Mouse (Mus musculus) heart, embryonic 16.5 days (tissue): Measurements from ENCODE around the gene Shroom4. TPM values are rescaled to one million over a fixed set of nuclear protein-coding genes. Genes with fewer than 3 reads are reported as not detected.

Experiments
- ATAC-seq: fragments of 200-750 bp; cut with Nextera tagmentation; replicated peaks from 2 replicates; pipeline ENCODE4 v1.8.0; 2017; ENCODE audit warnings: moderate number of reproducible peaks; ENCODE audit not compliant: insufficient read depth, low FRiP score; ENCODE audit errors: extremely low read depth
- H3K27ac ChIP-seq: fragments of 300-500 bp; sonication (generic); 2 replicates; pipeline ENCODE4 v1.5.1; 2014; ENCODE audit warnings: mild to moderate bottlenecking, low read length, control low read depth, moderate library complexity
- H3K27me3 ChIP-seq: fragments of 300-500 bp; sonication (generic); 2 replicates; pipeline ENCODE4 v1.6.1; 2014; ENCODE audit warnings: low read length, mixed read lengths; ENCODE audit not compliant: control insufficient read depth, insufficient read depth
- H3K36me3 ChIP-seq: fragments of 300-500 bp; sonication (generic); 2 replicates; pipeline ENCODE4 v1.6.1; 2014; ENCODE audit not compliant: control insufficient read depth, insufficient read depth
- H3K4me1 ChIP-seq: fragments of 300-500 bp; sonication (generic); 2 replicates; pipeline ENCODE4 v1.6.1; 2014; ENCODE audit warnings: low read length, mixed read lengths; ENCODE audit not compliant: control insufficient read depth, insufficient read depth
- H3K4me2 ChIP-seq: fragments of 300-500 bp; sonication (generic); 2 replicates; pipeline ENCODE4 v1.6.1; 2014; ENCODE audit warnings: low read depth, mild to moderate bottlenecking, control low read depth, low read length
- H3K4me3 ChIP-seq: fragments of 300-500 bp; sonication (generic); 2 replicates; pipeline ENCODE4 v1.5.1; 2014; ENCODE audit warnings: mild to moderate bottlenecking, control low read depth, low read length
- H3K9ac ChIP-seq: fragments of 300-500 bp; sonication (generic); 2 replicates; pipeline ENCODE4 v1.6.1; 2014; ENCODE audit warnings: low read length, control low read depth
- H3K9me3 ChIP-seq: fragments of 300-500 bp; sonication (generic); replicated peaks from 2 replicates; pipeline ENCODE4 v1.6.1; 2016; ENCODE audit warnings: low read length; ENCODE audit not compliant: control insufficient read depth
- WGBS: fragments of 180-500 bp; shearing (Covaris S2); extraction: QIAGEN DNeasy Blood & Tissue Kit; methylation state at CpG from one replicate; pipeline ENCODE4 v1.1.7; 2014; 5-methylcytosine and 5-hydroxymethylcytosine counted together
- polyA plus RNA-seq: library from polyadenylated mRNA; unstranded; fragments of >200 nt; fragmentation: Nextera tagmentation; extraction: Ambion mirVana; gene quantifications from 2 replicates; pipeline ENCODE4 v1.2.1, GENCODE M21; 2015

Shroom4 gene
- polyA plus RNA-seq, 1 experiment from 2014 or later: 2.7 TPM

DNA sequence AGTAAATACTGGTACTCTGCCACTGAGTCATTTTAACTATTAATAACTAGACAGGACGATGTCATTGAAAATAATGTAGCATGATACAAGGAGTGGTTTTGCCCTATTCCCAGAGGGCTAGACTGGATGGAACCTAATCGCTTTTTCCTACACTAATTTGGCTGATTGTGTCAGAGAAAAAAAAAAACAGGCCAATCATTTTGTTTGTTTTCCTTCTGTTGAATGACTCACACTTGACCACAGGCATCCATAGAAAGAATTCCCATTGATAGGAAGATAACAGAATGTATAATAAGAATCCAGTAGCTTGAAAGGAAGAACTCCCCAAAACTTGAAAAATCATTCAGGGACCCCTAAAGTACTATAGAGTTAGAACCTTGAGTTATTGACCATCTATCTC is 137.0 kb downstream of the Shroom4 start:
- Histone ChIP-seq H3K4me2 (no peak overlapping the region), H3K4me3 (no peak overlapping the region), H3K27ac (no peak overlapping the region), H3K4me1 (peaks cover 3% of the 10 kb centered on the region; the same call in 1 of the 2 replicates), H3K9ac (no peak overlapping the region), H3K27me3 (no peaks in the 10 kb centered on the region), H3K9me3 (no peaks in the 10 kb centered on the region), H3K36me3 (no peaks in the 10 kb centered on the region)
- no peak for ATAC-seq
- WGBS: 53% methylated on average over 2 of the region's 2 CpGs

DNA sequence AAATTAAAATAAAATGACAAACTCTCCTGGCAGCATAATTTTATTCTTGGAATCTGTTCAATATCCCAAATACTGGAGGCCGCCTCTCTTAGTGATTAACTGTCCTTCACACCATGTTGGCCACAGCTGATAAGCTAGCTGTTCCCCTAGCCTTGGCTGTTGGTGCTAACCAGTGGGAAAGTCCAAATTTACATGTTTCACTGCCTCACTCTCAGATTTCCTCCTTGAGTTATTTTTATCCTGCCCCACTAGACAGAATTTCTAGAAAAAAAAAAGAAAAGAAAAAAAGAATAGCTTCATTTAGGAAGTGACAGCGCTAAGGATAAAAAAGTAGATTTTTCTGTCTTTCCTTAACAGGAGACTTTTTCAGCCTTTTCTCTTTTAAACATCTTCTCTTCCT is 138.0 kb downstream of the Shroom4 start:
- Histone ChIP-seq H3K36me3 (no peaks in the 10 kb centered on the region), H3K4me1 (peaks cover 3% of the 10 kb centered on the region; the same call in 1 of the 2 replicates), H3K27ac (no peak overlapping the region; the same call in 1 of the 2 replicates), H3K9me3 (no peaks in the 10 kb centered on the region), H3K4me2 (no peak overlapping the region), H3K9ac (no peak overlapping the region), H3K27me3 (no peaks in the 10 kb centered on the region), H3K4me3 (no peak overlapping the region)
- 43% methylated on average over 2 of the region's 2 CpGs for WGBS
- no peak for ATAC-seq

DNA sequence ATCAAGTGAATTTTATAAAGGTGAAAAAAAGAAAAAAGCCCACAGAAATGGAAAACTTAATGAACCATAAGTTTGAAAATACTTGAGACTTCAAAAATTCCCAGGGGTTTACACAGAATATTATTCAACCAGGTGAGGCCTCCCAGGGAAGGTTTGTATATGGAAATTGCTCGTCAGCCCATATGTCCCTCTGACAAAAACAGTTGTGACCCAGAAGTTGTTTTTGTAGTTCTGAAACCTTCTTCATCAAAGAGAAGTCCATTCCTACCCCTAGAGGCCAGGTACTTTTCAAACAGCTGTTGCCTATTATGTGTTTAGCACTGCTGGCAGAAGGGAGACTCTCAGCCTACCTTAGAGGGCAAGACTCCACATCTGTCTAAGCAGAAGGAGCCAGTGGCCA is 165.4 kb downstream of the Shroom4 start:
- no peak for ATAC-seq
- 84% methylated on average over 1 of the region's 1 CpGs for WGBS
- H3K4me2 ChIP-seq: no peak overlapping the region
- no peaks in the 10 kb centered on the region for H3K4me1 ChIP-seq
- no peak overlapping the region for H3K4me3 ChIP-seq
- H3K27ac ChIP-seq: no peak overlapping the region
- H3K27me3 ChIP-seq: no peaks in the 10 kb centered on the region
- no peaks in the 10 kb centered on the region for H3K36me3 ChIP-seq
- no peak overlapping the region for H3K9ac ChIP-seq
- H3K9me3 ChIP-seq: no peaks in the 10 kb centered on the region

DNA sequence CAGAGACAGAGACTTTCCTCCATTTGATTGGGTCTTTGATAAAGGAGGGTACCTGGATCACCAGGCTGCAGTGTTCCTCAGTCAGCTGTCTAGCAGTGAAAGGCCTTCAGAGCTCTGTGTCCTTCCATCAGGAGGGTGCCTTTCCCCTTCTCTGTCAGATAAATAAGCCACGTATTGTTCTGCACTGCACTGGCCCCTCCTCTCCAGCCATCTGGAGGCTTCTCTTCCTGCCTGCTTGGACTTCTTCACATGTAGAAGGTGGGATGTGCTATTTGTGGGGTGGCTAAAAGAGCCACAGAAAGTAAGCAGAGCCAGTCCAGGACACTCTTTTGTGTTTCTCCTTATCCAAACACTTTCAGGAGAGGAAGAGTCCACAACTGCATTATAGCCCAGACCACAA is 174.9 kb downstream of the Shroom4 start:
- WGBS: 25% methylated on average over 1 of the region's 1 CpGs
- Histone ChIP-seq H3K36me3 (no peaks in the 10 kb centered on the region), H3K27ac (no peak overlapping the region), H3K27me3 (no peaks in the 10 kb centered on the region), H3K9ac (no peak overlapping the region), H3K4me3 (no peak overlapping the region), H3K4me2 (no peak overlapping the region), H3K9me3 (no peaks in the 10 kb centered on the region), H3K4me1 (no peaks in the 10 kb centered on the region)
- ATAC-seq: no peak; the same call in 1 of the 2 replicates

DNA sequence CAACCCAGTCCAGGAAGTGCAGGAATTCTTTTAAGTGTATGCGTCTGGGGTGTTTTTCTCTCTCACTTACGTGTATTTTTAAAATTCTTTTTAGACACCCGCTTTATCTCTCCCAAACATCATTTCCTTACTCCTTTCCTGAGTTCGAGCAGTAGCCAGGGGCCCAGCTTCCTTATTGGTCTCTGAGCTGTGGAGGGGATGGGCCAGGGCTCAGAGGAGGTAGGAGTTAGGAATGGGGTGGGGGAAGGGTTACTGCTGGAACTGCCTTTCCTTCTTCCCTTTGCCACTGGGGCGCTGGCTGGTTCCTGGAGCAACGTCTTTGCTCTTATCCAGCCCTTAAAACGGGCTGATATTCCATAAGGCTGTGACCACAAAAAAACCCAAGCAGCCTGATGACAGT is 177.3 kb downstream of the Shroom4 start:
- Histone ChIP-seq H3K27me3 (no peaks in the 10 kb centered on the region), H3K4me2 (no peak overlapping the region), H3K36me3 (no peaks in the 10 kb centered on the region), H3K9me3 (no peaks in the 10 kb centered on the region), H3K4me3 (peak overlapping the region; percentile 26; the same call in 1 of the 2 replicates), H3K4me1 (no peaks in the 10 kb centered on the region), H3K27ac (peak overlapping the region; percentile 57), H3K9ac (no peak overlapping the region)
- 30% methylated on average over 7 of the region's 7 CpGs for whole genome bisulfite sequencing
- ATAC-seq: peak; percentile 70

DNA sequence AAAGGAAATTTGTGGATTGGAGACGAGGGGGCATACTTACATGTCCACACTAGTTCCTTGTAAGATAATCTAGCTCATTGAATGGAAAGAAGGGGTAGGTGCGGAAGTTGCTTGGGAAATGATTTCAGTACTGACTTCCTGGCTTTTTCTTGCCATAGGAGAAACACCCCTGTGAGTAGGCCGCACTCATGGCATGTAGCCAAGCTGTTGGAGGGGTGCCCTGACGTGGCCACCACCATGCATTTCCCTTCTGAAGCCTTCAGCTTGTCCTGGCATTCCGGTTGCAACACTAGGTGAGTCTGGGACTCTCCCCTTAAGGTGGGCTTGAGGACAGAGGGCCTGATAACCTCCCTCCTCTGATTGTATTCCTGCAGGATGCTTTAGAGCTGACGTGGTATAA is 181.0 kb downstream of the Shroom4 start:
- no peaks in the 10 kb centered on the region for H3K27me3 ChIP-seq
- no peak overlapping the region for H3K4me2 ChIP-seq
- H3K27ac ChIP-seq: 0 out of 2 replicates have a peak overlapping the region, but pooled peaks have one; percentile 0
- WGBS: 66% methylated on average over 6 of the region's 6 CpGs
- peaks cover 3% of the 10 kb centered on the region; the same call in 1 of the 2 replicates for H3K36me3 ChIP-seq
- ATAC-seq: no peak
- H3K9me3 ChIP-seq: no peaks in the 10 kb centered on the region
- no peak overlapping the region for H3K9ac ChIP-seq
- H3K4me1 ChIP-seq: no peaks in the 10 kb centered on the region
- no peak overlapping the region for H3K4me3 ChIP-seq

DNA sequence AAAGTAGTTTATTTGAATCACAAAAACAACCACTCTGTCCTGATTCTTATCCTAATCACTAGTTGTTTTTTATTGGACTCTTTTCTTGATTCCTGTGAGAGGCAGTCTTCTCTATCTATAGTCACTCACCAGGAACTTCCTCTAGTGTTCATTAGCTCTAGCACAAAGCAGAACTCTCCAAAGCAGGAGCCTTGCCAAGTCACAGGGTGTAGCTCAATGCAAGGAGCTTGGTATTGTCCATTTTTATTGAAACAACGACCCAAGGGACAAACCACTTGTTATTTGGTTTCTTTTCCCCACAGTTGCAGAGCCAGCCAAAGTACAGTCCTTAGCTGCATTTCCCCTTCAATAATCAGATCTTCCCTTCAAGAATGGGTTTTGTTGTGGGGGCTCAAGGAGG is 181.5 kb downstream of the Shroom4 start:
- ATAC-seq: no peak
- Histone ChIP-seq H3K9me3 (no peaks in the 10 kb centered on the region), H3K4me2 (no peak overlapping the region), H3K36me3 (peaks cover 3% of the 10 kb centered on the region; the same call in 1 of the 2 replicates), H3K9ac (no peak overlapping the region), H3K4me1 (no peaks in the 10 kb centered on the region), H3K27me3 (no peaks in the 10 kb centered on the region), H3K27ac (no peak overlapping the region), H3K4me3 (no peak overlapping the region)
- 45% methylated on average over 1 of the region's 1 CpGs for WGBS

DNA sequence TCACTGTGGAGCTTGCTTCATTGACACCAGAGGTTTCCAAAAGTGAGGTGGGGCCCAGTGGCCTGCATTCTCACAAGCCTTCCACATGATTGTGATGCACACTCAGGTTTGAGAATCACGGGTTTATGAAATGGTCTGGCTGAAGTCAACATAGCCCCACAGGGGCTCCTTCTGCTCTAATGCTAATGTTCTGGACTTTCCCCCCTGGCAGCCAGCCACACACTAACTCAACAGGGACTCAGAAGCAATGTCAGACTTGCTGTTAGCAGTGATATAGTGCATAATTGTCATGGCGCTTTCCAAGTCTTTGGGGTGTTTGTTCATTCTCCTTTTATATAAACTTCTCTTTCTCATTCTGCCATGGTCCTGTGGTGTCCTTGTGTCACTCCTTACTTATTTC is 183.0 kb downstream of the Shroom4 start:
- H3K36me3 ChIP-seq: peaks cover 3% of the 10 kb centered on the region; the same call in 1 of the 2 replicates
- no peaks in the 10 kb centered on the region for H3K9me3 ChIP-seq
- ATAC-seq: no peak
- H3K4me3 ChIP-seq: no peak overlapping the region
- no peak overlapping the region for H3K27ac ChIP-seq
- H3K4me1 ChIP-seq: no peaks in the 10 kb centered on the region
- H3K9ac ChIP-seq: no peak overlapping the region
- 89% methylated on average over 2 of the region's 2 CpGs for WGBS
- no peaks in the 10 kb centered on the region for H3K27me3 ChIP-seq
- H3K4me2 ChIP-seq: no peak overlapping the region

DNA sequence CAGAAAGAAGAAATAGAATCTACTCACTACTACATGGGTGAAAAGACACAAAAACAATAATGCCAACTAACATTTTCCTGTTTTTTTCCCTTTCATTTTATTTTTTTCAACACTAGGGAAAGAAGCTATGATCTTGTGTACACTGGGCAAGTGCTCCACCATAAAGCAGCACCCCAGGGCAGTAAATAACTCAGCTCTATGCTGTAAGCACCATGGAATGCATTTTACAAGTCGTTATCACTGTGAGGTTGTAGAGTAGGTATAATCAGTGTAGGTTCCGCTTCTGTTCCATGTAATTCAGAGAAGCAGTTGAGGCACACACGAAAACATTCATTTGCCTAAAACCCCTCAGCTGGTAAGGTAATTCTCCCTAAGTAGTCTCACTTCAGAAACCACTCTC is 194.5 kb downstream of the Shroom4 start:
- Histone ChIP-seq H3K4me2 (no peak overlapping the region), H3K27me3 (no peaks in the 10 kb centered on the region), H3K9ac (no peak overlapping the region), H3K36me3 (no peaks in the 10 kb centered on the region), H3K4me3 (no peak overlapping the region), H3K27ac (no peak overlapping the region), H3K4me1 (no peaks in the 10 kb centered on the region), H3K9me3 (no peaks in the 10 kb centered on the region)
- 58% methylated on average over 3 of the region's 3 CpGs for WGBS
- ATAC-seq: no peak
